Mouse (Mus musculus) heart, adult 11 months (tissue): ENCODE measurements around the gene Adal.
A peak's percentile ranks its signal among the peaks of the same experiment; 100 is the strongest.

Experiments used
- DNase-seq: peaks from one replicate; pipeline ENCODE4 v3.0.0; 2022

Gene Adal

DNA sequence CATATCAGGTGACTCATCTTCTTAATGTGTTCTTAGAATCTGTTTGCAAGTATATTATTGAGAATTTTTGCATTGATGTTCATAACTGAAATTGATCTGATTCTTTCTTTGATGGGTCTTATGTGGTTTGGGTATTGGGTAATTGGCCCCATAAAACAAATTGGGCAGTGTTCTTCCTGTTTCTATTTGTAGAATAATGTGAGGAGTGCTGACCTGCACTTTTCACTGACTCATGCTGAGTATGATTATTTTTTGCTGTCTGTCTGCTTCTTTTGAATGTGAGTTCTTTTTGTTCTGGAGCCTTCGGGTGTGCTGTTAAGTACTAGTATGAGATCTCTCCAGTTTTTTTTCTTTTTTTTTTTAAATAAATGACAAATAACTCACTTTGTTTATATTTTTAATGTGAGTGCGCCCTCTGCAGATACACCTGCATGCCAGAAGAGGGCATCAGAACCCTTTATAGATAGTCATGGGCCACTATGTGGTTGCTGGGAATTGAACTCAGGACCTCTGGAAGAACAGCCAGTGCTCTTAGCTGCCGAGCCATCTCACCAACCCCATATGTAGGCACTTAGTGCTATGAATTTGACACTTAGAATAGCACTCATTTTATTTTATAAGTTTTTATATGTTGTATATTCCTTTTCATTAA lies 38.7 kb downstream of the Adal start:
- DNase-seq = peak; percentile 57

- peak; percentile 68 for DNase-seq
These were observed 43.2 kb downstream of the Adal start for GRCm38 (mm10) chr2:121183431-121183830.

- peak; percentile 64 for DNase-seq
These were observed 43.9 kb downstream of the Adal start for GRCm38 (mm10) chr2:121184142-121184541.

GRCm38 (mm10) chr2:121188530-121188929 lies 48.3 kb downstream of the Adal start:
- peak; percentile 43 for DNase-seq

DNA sequence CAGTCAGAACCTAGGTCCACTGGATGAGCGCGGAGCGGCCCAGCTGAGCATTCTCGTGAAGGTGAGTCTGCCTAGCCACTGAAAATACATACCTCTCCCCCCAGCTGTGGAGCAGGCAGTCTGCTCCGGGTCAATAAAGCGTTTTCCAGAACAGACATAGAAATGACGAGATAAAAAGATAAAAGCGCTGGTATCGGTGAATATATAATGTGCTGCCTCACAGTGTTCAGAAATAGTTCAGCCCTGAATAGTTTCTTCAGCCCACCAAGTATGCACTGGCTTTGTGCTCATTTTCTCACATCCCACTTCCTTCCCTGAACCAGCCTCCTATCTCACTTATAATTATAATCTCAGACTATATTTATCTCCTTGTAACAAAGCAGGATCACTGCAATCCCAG lies 55.2 kb downstream of the Adal start:
- DNase-seq = peak; percentile 83

GRCm38 (mm10) chr2:121204276-121204675 lies 64.0 kb downstream of the Adal start:
- peak; percentile 83 for DNase-seq
